Mouse (Mus musculus) MEL (cell line): ENCODE measurements around the gene Pla2g1b. TPM values are rescaled to one million over a fixed set of nuclear protein-coding genes. Genes with fewer than 3 reads are reported as not detected.

Experiments used
- DNase-seq: peaks from one replicate; pipeline ENCODE4 v3.0.0; 2011; ENCODE audit warnings: low read depth, low spot score
- H3K27ac ChIP-seq: 2 replicates; pipeline ENCODE4 v1.5.1; 2012; ENCODE audit warnings: low read depth, mild to moderate bottlenecking, control low read depth, low read length, moderate library complexity; ENCODE audit not compliant: control insufficient read depth
- H3K27me3 ChIP-seq, 2 experiments: fragments of 150-350 bp in 1 of 2; sonication (generic) in 1 of 2; 2 replicates each; pipeline ENCODE4 v1.6.1; 2012; ENCODE audit warnings: low read length in 2 of 2, mild to moderate bottlenecking in 2 of 2, improper control_type of control experiment in 1 of 2, moderate library complexity in 1 of 2; ENCODE audit not compliant: insufficient read depth in 2 of 2, control insufficient read depth in 1 of 2
- H3K36me3 ChIP-seq, 2 experiments: 2 replicates each; pipeline ENCODE4 v1.6.1; 2012 to 2014; ENCODE audit warnings: low read length in 2 of 2, improper control_type of control experiment in 1 of 2, inconsistent platforms in 1 of 2, mild to moderate bottlenecking in 1 of 2; ENCODE audit not compliant: insufficient read depth in 2 of 2, control insufficient read depth in 1 of 2
- H3K4me1 ChIP-seq, 2 experiments: fragments of 150-350 bp in 1 of 2; sonication (generic) in 1 of 2; 2 replicates each; pipeline ENCODE4 v1.6.1; 2012; ENCODE audit warnings: low read length in 2 of 2, improper control_type of control experiment in 1 of 2, mild to moderate bottlenecking in 1 of 2; ENCODE audit not compliant: insufficient read depth in 2 of 2, control insufficient read depth in 1 of 2
- H3K4me3 ChIP-seq, 2 experiments: fragments of 150-350 bp in 1 of 2; sonication (generic) in 1 of 2; 2 replicates each; pipeline ENCODE4 v1.5.1; 2012; ENCODE audit warnings: low read depth in 2 of 2, low read length in 2 of 2, mild to moderate bottlenecking in 2 of 2, moderate library complexity in 2 of 2, control low read depth in 1 of 2, improper control_type of control experiment in 1 of 2; ENCODE audit not compliant: control insufficient read depth in 1 of 2, insufficient read depth in 1 of 2
- H3K79me2 ChIP-seq: 2 replicates; pipeline ENCODE4 v1.6.1; 2012; ENCODE audit warnings: mild to moderate bottlenecking, low read length, moderate library complexity; ENCODE audit not compliant: control insufficient read depth, poor library complexity, insufficient read depth
- H3K9ac ChIP-seq: 2 replicates; pipeline ENCODE4 v1.6.1; 2012; ENCODE audit warnings: low read depth, mild to moderate bottlenecking, control low read depth, low read length, moderate library complexity; ENCODE audit not compliant: control insufficient read depth, poor library complexity, severe bottlenecking
- H3K9me3 ChIP-seq: fragments of 150-350 bp; sonication (generic); replicated peaks from 2 replicates; pipeline ENCODE4 v1.6.1; 2012; ENCODE audit warnings: mild to moderate bottlenecking, low read length, improper control_type of control experiment, moderate library complexity; ENCODE audit not compliant: insufficient read depth
- BHLHE40 ChIP-seq: IDR thresholded peaks from 2 replicates; pipeline ENCODE4 v1.6.1; 2012; ENCODE audit warnings: low read depth, mild to moderate bottlenecking, inconsistent platforms, low read length, improper control_type of control experiment, borderline replicate concordance
- CTCF ChIP-seq, 3 experiments: IDR thresholded peaks in 2 of 3; conservative IDR thresholded peaks in 1 of 3; 2 replicates each; pipeline ENCODE4 v1.5.1; 2011 to 2012; ENCODE audit warnings: low read length in 3 of 3, low read depth in 2 of 3, mild to moderate bottlenecking in 2 of 3, improper control_type of control experiment in 1 of 3, inconsistent platforms in 1 of 3, mixed read lengths in 1 of 3, moderate library complexity in 1 of 3; ENCODE audit not compliant: control insufficient read depth in 1 of 3, insufficient read depth in 1 of 3, poor library complexity in 1 of 3, severe bottlenecking in 1 of 3
- ELF1 ChIP-seq: IDR thresholded peaks from 2 replicates; pipeline ENCODE4 v1.6.1; 2014; ENCODE audit warnings: low read depth, mild to moderate bottlenecking, inconsistent platforms, low read length, improper control_type of control experiment, moderate library complexity
- ETS1 ChIP-seq: IDR thresholded peaks from 2 replicates; pipeline ENCODE4 v1.6.1; 2012; ENCODE audit warnings: low read depth, mild to moderate bottlenecking, inconsistent platforms, low read length, improper control_type of control experiment, moderate library complexity
- HCFC1 ChIP-seq: IDR thresholded peaks from 2 replicates; pipeline ENCODE4 v1.6.1; 2012; ENCODE audit warnings: low read depth, mild to moderate bottlenecking, inconsistent platforms, low read length, improper control_type of control experiment, moderate library complexity
- KAT2A ChIP-seq: conservative IDR thresholded peaks from 2 replicates; pipeline ENCODE4 v1.6.1; 2012; ENCODE audit warnings: low read depth, low read length, improper control_type of control experiment, inconsistent platforms
- MAZ ChIP-seq: IDR thresholded peaks from 2 replicates; pipeline ENCODE4 v1.6.1; 2012; ENCODE audit warnings: low read depth, mild to moderate bottlenecking, inconsistent platforms, low read length, improper control_type of control experiment
- MEF2A ChIP-seq: IDR thresholded peaks from 2 replicates; pipeline ENCODE4 v1.6.1; 2014; ENCODE audit warnings: low read depth, mild to moderate bottlenecking, inconsistent platforms, low read length, improper control_type of control experiment; ENCODE audit not compliant: poor library complexity, insufficient replicate concordance, severe bottlenecking; ENCODE audit errors: extremely low read depth
- MXI1 ChIP-seq: IDR thresholded peaks from 2 replicates; pipeline ENCODE4 v1.6.1; 2011; ENCODE audit warnings: mild to moderate bottlenecking, low read depth, low read length, improper control_type of control experiment
- MYB ChIP-seq: IDR thresholded peaks from 2 replicates; pipeline ENCODE4 v1.6.1; 2011; ENCODE audit warnings: mild to moderate bottlenecking, low read depth, low read length, improper control_type of control experiment
- MYC ChIP-seq: IDR thresholded peaks from 2 replicates; pipeline ENCODE4 v1.6.1; 2011; ENCODE audit warnings: low read depth, mild to moderate bottlenecking, low read length, improper control_type of control experiment, moderate library complexity
- NELFE ChIP-seq: IDR thresholded peaks from 2 replicates; pipeline ENCODE4 v1.6.1; 2011; ENCODE audit warnings: low read depth, low read length, improper control_type of control experiment
- NRF1 ChIP-seq: IDR thresholded peaks from 2 replicates; pipeline ENCODE4 v1.6.1; 2014; ENCODE audit warnings: low read depth, mild to moderate bottlenecking, inconsistent platforms, low read length, improper control_type of control experiment, moderate library complexity; ENCODE audit not compliant: poor library complexity, insufficient read depth, severe bottlenecking
- POLR2A ChIP-seq, 2 experiments: IDR thresholded peaks; 2 replicates each; pipeline ENCODE4 v1.6.1; 2011 to 2012; ENCODE audit warnings: low read length in 2 of 2, mild to moderate bottlenecking in 2 of 2, control low read depth in 1 of 2, improper control_type of control experiment in 1 of 2, low read depth in 1 of 2, moderate library complexity in 1 of 2; ENCODE audit not compliant: control insufficient read depth in 1 of 2, insufficient read depth in 1 of 2, poor library complexity in 1 of 2
- POLR2AphosphoS2 ChIP-seq: IDR thresholded peaks from 2 replicates; pipeline ENCODE4 v1.6.1; 2011; ENCODE audit warnings: low read length, improper control_type of control experiment
- RAD21 ChIP-seq: IDR thresholded peaks from 2 replicates; pipeline ENCODE4 v1.6.1; 2011; ENCODE audit warnings: mild to moderate bottlenecking, low read depth, low read length, improper control_type of control experiment
- RCOR1 ChIP-seq: IDR thresholded peaks from 2 replicates; pipeline ENCODE4 v1.6.1; 2012; ENCODE audit warnings: low read depth, mild to moderate bottlenecking, inconsistent platforms, low read length, improper control_type of control experiment
- SIN3A ChIP-seq: IDR thresholded peaks from 2 replicates; pipeline ENCODE4 v1.6.1; 2012; ENCODE audit warnings: low read length, improper control_type of control experiment, inconsistent platforms
- TCF12 ChIP-seq: IDR thresholded peaks from 2 replicates; pipeline ENCODE4 v1.6.1; 2014; ENCODE audit warnings: low read depth, mild to moderate bottlenecking, inconsistent platforms, low read length, improper control_type of control experiment, moderate library complexity
- UBTF ChIP-seq: IDR thresholded peaks from 2 replicates; pipeline ENCODE4 v1.6.1; 2012; ENCODE audit warnings: low read depth, mild to moderate bottlenecking, inconsistent platforms, low read length, improper control_type of control experiment, moderate library complexity, borderline replicate concordance; ENCODE audit not compliant: insufficient read depth
- USF2 ChIP-seq, 2 experiments: IDR thresholded peaks; 2 replicates each; pipeline ENCODE4 v1.6.1; 2011 to 2012; ENCODE audit warnings: improper control_type of control experiment in 2 of 2, low read length in 2 of 2, borderline replicate concordance in 1 of 2, inconsistent platforms in 1 of 2, low read depth in 1 of 2, mild to moderate bottlenecking in 1 of 2; ENCODE audit not compliant: insufficient read depth in 1 of 2
- ZC3H11A ChIP-seq: IDR thresholded peaks from 2 replicates; pipeline ENCODE4 v1.6.1; 2012; ENCODE audit warnings: low read depth, mild to moderate bottlenecking, inconsistent platforms, low read length, improper control_type of control experiment
- ZMIZ1 ChIP-seq: IDR thresholded peaks from 2 replicates; pipeline ENCODE4 v1.6.1; 2012; ENCODE audit warnings: low read depth, mild to moderate bottlenecking, inconsistent platforms, low read length, improper control_type of control experiment, moderate library complexity
- polyA plus RNA-seq, 2 experiments: library from polyadenylated mRNA; stranded (reverse) in 1 of 2; unstranded in 1 of 2; fragments of >175 nt in 1 of 2; fragments of >200 nt in 1 of 2; gene quantifications; 2 replicates each; pipeline versions ENCODE4 v1.2.1 to v1.2.4; 2012; ENCODE audit warnings: low replicate concordance in 2 of 2, low read depth in 1 of 2; ENCODE audit not compliant: insufficient read length in 2 of 2, insufficient read depth in 1 of 2, missing spikeins in 1 of 2
- total RNA-seq: library from RNA; depleted of rRNA; stranded (reverse); fragments of 300-350 nt; gene quantifications from 2 replicates; pipeline ENCODE4 v1.2.3, GENCODE M21; 2012

Pla2g1b gene
- total and polyA plus RNA-seq, 3 experiments = 0.58 to 6.6 TPM; not detected in 1

DNA sequence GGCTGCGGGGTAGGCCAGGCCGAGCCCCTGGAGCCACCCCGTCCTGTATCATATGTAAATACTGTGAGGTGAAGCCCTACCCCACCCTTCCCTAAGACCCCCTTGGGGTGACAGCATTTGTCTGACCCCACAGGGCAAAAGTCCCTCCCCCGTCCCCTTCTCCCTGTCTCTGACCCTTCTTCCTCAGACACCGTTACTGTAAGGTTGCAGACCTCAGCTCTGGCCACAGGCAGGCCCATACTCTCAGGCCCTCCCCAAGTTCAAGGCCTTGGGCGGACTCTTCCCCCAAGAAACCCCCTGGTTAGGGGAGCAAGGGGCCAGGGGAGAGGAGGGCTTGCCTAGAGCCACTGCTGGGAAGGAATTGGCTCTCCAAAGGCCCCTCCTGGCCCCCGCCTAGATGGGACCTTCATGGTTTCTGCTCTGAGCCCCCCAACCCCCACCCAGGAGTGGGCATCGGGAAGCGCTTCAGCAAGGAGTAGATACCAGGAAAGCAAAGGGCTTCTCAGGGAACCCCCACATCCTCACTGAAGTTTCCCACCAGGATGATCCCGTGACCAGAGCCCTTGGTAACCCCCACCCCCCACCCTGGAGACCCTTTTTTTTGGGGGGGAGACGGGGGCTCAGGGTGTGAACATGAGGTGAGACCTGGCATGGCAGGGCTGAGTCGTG, 11.5 kb upstream of the Pla2g1b start:
- no peak for DNase-seq
- Histone ChIP-seq H3K27me3 (no peaks in the 10 kb centered on the region), H3K9ac (no peak overlapping the region), H3K4me3 (no peak overlapping the region), H3K4me1 (no peaks in the 10 kb centered on the region), H3K36me3 (no peaks in the 10 kb centered on the region), H3K9me3 (no peaks in the 10 kb centered on the region), H3K27ac (no peak overlapping the region), H3K79me2 (no peaks in the 10 kb centered on the region)
- TF ChIP-seq SIN3A (no peak), CTCF (IDR thresholded peaks at IDR 0.05 in 2 of 3, conservative IDR thresholded peaks at IDR 0.05 in 1 of 3; ENCODE audit: control insufficient read depth in 1 of 3, insufficient read depth in 1 of 3, low read depth in 2 of 3, low read length in 3 of 3, poor library complexity in 1 of 3, severe bottlenecking in 1 of 3) (no peak), NELFE (no peak), UBTF (no peak)

DNA sequence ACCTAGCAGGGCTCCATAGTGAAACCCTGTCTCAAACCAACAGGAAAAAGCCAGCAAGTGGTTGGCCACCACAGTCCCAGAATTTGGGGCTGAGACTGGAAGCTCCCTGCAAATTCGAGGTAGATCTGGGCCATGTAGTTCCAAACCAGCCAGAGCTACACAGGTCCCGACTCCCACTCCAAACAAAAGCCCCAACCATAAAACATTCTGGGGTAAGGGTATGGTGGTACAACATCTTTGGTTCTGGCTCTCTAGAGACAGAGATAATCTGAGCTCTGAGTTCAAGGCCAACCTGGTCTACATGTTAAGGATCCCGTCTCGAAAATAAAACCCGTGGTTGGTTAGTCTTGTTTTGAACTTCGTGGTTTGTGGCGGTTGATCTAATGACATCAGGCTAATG, 10.2 kb upstream of the Pla2g1b start:
- H3K9ac ChIP-seq = no peak overlapping the region
- no peaks in the 10 kb centered on the region for H3K9me3 ChIP-seq
- no peak overlapping the region for H3K27ac ChIP-seq
- no peak overlapping the region for H3K4me3 ChIP-seq
- H3K27me3 ChIP-seq = no peaks in the 10 kb centered on the region
- DNase-seq = no peak
- H3K79me2 ChIP-seq = no peaks in the 10 kb centered on the region
- TF ChIP-seq HCFC1 (no peak), USF2 (IDR thresholded peaks at IDR 0.05; ENCODE audit: borderline replicate concordance in 1 of 2, insufficient read depth in 1 of 2, low read depth in 1 of 2, low read length in 2 of 2) (no peak), UBTF (no peak), ETS1 (no peak), ELF1 (no peak), ZC3H11A (no peak), MXI1 (no peak), BHLHE40 (no peak), RCOR1 (no peak), ZMIZ1 (no peak), RAD21 (no peak), MEF2A (no peak), NRF1 (no peak), TCF12 (no peak), MYC (no peak), MYB (no peak), KAT2A (no peak), POLR2AphosphoS2 (no peak), POLR2A (IDR thresholded peaks at IDR 0.05; ENCODE audit: control insufficient read depth in 1 of 2, insufficient read depth in 1 of 2, low read depth in 1 of 2, low read length in 2 of 2, poor library complexity in 1 of 2) (no peak), MAZ (no peak)
- no peaks in the 10 kb centered on the region for H3K36me3 ChIP-seq
- H3K4me1 ChIP-seq = no peaks in the 10 kb centered on the region
